Mouse (Mus musculus) mouse embryonic stem cell (cell line): ENCODE measurements around the gene Serpina1f.
"Not testable (repeated sequence)": the region's sequence is repeated elsewhere in the genome, so short reads cannot be mapped to it uniquely, and the experiment has no call there.

Source experiments
- in situ Hi-C, 2 experiments: fragments of 300-500 bp; cut with MboI; formaldehyde crosslinking; loops; 1 replicate in 1 of 2; 3 replicates in 1 of 2; pipeline ENCODE4 v1.14.3; 2019 to 2020; ENCODE audit warnings: low sequenced_read_pairs in 2 of 2, low pct_unique_long_range_greater_than_20kb in 1 of 2, mixed read lengths in 1 of 2; ENCODE audit not compliant: unreplicated experiment in 1 of 2

The Serpina1f gene

GRCm38 (mm10) chr12:103671483-103671882 is 23.8 kb downstream of the Serpina1f start:
- in situ Hi-C loops, result no loop called here

- in situ Hi-C loops, result no loop called here
Measured at GRCm38 (mm10) chr12:103670964-103671363, 24.4 kb downstream of the Serpina1f start.

GRCm38 (mm10) chr12:103670344-103670743 is 25.0 kb downstream of the Serpina1f start:
- in situ Hi-C loops, result no loop called here

DNA sequence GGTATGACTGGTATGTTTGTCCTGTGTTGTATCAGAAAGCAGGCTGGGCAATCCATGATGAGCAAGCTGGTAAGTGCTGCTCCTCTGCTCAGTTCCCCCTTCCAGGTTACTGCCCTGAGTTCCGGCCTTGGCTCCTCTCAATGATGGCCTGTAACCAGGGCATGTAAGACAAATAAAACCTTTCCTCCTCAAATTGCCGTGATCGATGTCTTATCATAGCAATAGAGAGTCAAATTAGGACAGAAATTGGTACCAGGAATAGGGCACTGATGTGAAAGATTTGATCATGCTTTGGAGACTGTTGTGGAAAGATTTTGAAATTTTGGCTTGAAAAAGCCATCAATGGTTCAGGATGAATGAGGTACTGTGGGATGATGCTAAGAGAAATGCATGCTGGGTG is 30.0 kb downstream of the Serpina1f start:
- in situ Hi-C loops, result no loop called here

DNA sequence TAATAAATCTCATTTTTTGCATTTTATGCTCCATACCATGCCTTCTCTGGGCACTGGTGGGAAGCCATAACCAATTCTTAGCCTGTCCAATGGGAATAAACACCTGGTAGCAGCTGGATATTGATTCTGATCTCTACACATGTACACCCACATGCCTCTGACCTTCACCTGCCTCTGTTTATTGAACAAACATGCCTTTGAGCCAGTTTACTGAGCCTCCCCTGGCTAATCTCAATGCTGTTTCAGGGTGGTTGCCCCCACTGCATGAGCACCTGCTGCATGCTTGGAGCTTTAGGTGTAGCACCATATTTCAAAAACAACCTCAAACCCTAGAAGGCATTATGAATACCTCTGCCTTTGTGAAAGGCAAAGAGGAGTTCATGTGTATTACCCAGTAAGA is 33.3 kb downstream of the Serpina1f start:
- in situ Hi-C loops, result not testable (repeated sequence)

DNA sequence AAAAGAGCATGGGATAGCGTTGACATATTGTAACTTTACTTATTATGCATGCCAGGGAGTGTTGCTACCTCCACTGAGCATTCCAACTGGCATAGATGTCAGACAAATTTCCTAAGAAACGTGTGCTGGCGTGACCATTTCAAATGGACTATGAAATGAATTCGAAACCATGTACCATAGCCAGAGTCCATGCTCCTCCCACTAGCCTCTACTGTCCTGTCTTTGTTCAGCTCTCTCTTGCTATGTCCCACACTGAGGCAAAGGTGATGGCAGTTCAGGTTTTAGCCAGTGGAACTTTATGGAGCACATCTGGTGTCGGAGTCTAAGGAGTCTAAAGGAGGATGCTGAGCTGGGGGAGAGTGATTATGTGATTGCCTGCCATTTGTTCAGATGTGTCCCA is 35.3 kb downstream of the Serpina1f start:
- in situ Hi-C loops, result no loop called here

- in situ Hi-C loops, result no loop called here
Measured at GRCm38 (mm10) chr12:103659171-103659570, 36.2 kb downstream of the Serpina1f start.

GRCm38 (mm10) chr12:103657991-103658390 is 37.3 kb downstream of the Serpina1f start:
- in situ Hi-C loops, result no loop called here

- in situ Hi-C loops, result no loop called here
Measured at GRCm38 (mm10) chr12:103656848-103657626, 38.3 kb downstream of the Serpina1f start, which contains the start of gene Serpina6. TSS of gene Serpina6 (minus strand) at chr12:103657212.

DNA sequence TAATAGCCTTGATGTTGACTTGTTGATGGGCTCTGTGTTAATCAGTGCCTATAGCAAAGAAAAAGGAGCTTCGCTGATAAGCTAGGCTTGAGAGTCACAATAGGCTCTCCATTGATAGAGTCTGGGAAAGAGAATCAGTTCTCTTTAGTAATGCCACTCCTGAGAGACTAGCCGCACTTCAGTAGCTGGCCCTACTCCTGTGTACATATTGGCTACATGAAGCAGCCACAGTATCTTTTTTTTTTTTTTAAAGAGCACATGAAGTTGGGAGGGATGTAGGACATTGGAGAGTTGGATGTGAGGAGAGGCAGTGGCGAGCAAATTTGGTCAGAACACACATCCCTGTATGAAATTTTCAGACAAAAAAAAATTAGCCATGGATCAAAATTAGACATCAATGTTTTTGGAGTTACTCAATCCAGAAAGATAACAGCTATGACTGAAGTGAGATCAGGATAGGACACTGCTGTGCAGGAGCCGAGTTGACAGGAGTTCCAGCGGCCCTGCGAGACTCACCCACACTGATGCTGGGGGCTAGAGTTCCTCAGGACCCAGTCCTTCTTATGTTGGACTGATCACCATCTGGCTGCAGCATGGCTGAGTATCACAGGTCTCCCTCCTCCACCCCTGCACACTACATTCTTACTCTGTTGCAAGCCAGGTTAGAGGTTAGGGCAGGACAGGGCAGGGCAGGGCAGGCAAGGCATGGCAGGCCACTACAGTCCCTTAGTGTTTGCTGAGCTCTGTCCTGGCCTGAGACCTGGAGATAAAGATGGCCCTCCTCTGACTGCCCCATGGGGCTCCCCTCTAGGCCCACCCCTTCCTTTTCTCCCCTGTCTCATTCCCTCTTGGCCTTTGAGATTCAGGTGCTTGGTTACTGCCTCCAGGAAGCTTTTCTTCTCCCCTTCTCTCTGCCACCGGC is 39.9 kb downstream of the Serpina1f start:
- in situ Hi-C loops, result no loop called here

GRCm38 (mm10) chr12:103653836-103654235 is 41.5 kb downstream of the Serpina1f start:
- in situ Hi-C loops, result no loop called here

- in situ Hi-C loops, result no loop called here
Measured at GRCm38 (mm10) chr12:103646314-103646713, 49.0 kb downstream of the Serpina1f start.

GRCm38 (mm10) chr12:103644601-103645000 is 50.7 kb downstream of the Serpina1f start:
- in situ Hi-C loops, result no loop called here

- in situ Hi-C loops, result no loop called here
Measured at GRCm38 (mm10) chr12:103643818-103644217, 51.5 kb downstream of the Serpina1f start.

DNA sequence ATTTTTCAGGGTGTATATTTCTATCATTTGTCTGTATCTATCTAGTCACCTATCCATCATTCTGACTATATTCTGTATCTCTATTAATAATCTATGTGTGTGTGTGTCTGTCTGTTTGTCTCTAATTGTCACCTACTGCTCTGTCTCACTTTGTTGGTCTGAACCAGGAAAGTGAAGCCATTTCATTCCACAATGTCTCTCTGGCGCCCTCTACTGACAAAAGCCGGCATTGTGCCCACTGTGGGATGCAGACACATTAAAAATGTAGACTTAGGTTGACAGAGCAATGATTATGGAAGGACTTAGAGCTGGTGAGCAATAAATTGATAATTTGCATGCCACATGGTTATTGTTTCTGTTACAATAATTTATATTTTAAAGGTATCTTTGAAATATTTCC is 52.0 kb downstream of the Serpina1f start:
- in situ Hi-C loops, result no loop called here
